In the genomic region with DNA sequence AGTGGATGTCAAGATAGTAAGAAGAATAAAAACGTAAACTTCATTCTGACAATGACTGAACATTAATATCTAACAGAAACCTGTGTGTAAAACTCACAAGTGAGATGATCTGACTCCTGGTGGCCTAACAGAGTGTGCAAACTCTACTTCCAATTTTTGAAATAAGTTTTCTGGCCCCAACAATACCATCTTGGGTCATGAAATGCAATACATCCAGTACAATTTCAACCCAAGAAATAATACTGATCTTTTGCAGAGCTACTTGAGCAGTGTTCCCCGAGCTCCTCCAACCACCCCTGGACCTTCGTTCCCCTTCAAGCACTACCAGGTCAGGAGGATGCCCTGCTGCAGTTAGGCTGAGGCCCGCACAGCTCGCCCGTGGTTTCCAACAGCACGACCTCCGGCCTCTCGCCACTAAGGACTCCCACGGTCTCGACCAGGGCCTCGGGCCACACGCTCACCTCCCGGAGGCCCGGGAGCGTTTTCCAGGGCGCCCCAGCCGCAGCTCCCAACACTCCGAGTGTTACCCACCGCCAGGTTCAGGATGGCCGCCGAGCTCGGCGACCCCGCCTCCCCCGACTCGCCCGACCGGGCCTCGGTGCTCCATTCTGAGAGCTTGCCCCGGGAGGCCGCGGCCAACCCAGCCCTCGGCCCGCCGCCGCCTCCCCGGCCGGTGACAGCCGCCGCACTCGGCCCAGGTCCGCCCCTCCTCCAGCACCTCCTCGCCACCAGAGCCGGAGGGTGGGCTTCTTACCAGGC, we compare ENCODE assay signal across 1 mouse cellular context.
TF ChIP-seq lines count a peak whose summit lies in the region.

No protein-coding gene starts in this region.

TF ChIP-seq in MEL, 35 proteins besides CTCF, POLR2A, EP300 and RAD21 (continued from another document):
- TF ChIP-seq RCOR1 (IDR thresholded peaks at IDR 0.05; ENCODE audit: low read depth, low read length) (0 out of 2 replicates have a peak, but pooled peaks have one; percentile 13), CHD1 (IDR thresholded peaks at IDR 0.05; ENCODE audit: low read depth, low read length) (peak; percentile 54; the same call in 1 of the 2 replicates), UBTF (IDR thresholded peaks at IDR 0.05; ENCODE audit: borderline replicate concordance, insufficient read depth, low read depth, low read length) (peak; percentile 51; the same call in 1 of the 2 replicates), KAT2A (conservative IDR thresholded peaks at IDR 0.05; ENCODE audit: low read depth, low read length) (peak; percentile 38; the same call in 1 of the 2 replicates), TBP (IDR thresholded peaks at IDR 0.05; ENCODE audit: low read depth, low read length) (0 out of 2 replicates have a peak, but pooled peaks have one; percentile 57), MEF2A (IDR thresholded peaks at IDR 0.05; ENCODE audit: extremely low read depth, insufficient replicate concordance, low read depth, low read length, poor library complexity, severe bottlenecking) (no peak), SMC3 (IDR thresholded peaks at IDR 0.05; ENCODE audit: low read depth, low read length) (peak; percentile 28; the same call in 1 of the 2 replicates), MXI1 (IDR thresholded peaks at IDR 0.05; ENCODE audit: low read depth, low read length) (peak; percentile 77), ZMIZ1 (IDR thresholded peaks at IDR 0.05; ENCODE audit: low read depth, low read length) (no peak)
